Comparison of ENCODE assay signal across 26 mouse cellular contexts in genomic region chr14:59695160-59695559, GRCm38 (mm10).
DNase-seq lines count a peak whose midpoint lies in the region; TF ChIP-seq lines count a peak whose summit lies in the region.
"Had no signal": no experiment of that assay in that cellular context is flagged by ENCODE, and none has a peak within 500 bp of the region (broad histone marks: within the 10 kb centered on the region; RNA-seq: fewer than 3 reads in every experiment).

No protein-coding gene starts in this region.

- in situ Hi-C loops in CH12.LX (cut with MboI; ENCODE audit: low pct_ligation_motif_present, low pct_unique_long_range_greater_than_20kb, low sequenced_read_pairs): no loop called here

- H3K4me2 ChIP-seq in CH12.LX (ENCODE audit: insufficient read depth, low read depth, poor library complexity, severe bottlenecking): peak overlapping the region; percentile 4; the same call in 1 of the 2 replicates
- H3K4me2 ChIP-seq: heart, embryonic 13.5 days; hindbrain, embryonic 14.5 days; intestine, embryonic 15.5 days had no signal

- H3K4me1 ChIP-seq in CH12.LX (ENCODE audit: control insufficient read depth in 1 of 2, insufficient read depth in 2 of 2): peaks cover 12 to 24% of the 10 kb centered on the region in 2 experiments

- no peak overlapping the region for H3K9ac ChIP-seq in CH12.LX (ENCODE audit: insufficient read depth, low read depth)
- H3K9ac ChIP-seq: forebrain, postnatal 0 days; heart, embryonic 13.5 days; hindbrain, embryonic 14.5 days; intestine, embryonic 15.5 days had no signal

- no peak for TF ChIP-seq RAD21 in CH12.LX (IDR thresholded peaks at IDR 0.05; ENCODE audit: low read depth, low read length)

- H3K36me3 ChIP-seq in CH12.LX (replicated peaks in 1 of 2; ENCODE audit: control insufficient read depth in 1 of 2, insufficient read depth in 1 of 2, low read length in 1 of 2): no peaks in the 10 kb centered on the region
- H3K36me3 ChIP-seq: G1E; heart, embryonic 10.5 days; heart, embryonic 13.5 days; intestine, embryonic 15.5 days had no signal

- no peak for TF ChIP-seq POLR2A in CH12.LX (IDR thresholded peaks at IDR 0.05; ENCODE audit: low read depth, low read length)

- peak; percentile 88 for TF ChIP-seq EP300 in CH12.LX (IDR thresholded peaks at IDR 0.05; ENCODE audit: low read length)

- dilution Hi-C loops in CH12.LX (cut with MboI; ENCODE audit: extremely low pct_ligation_motif_present, extremely low pct_unique_long_range_greater_than_20kb, low sequenced_read_pairs): no loop called here

- H3K27ac ChIP-seq in CH12.LX (ENCODE audit: insufficient read depth, low read depth): no peak overlapping the region
- H3K27ac ChIP-seq: gastrocnemius, adult 2 months; heart, adult 2 months; heart, embryonic 10.5 days; heart, embryonic 13.5 days; hindbrain, embryonic 14.5 days; hindbrain, postnatal 0 days; intestine, embryonic 15.5 days had no signal

- H3K79me2 ChIP-seq in CH12.LX (replicated peaks; ENCODE audit: control insufficient read depth, extremely low read depth, insufficient read depth, poor library complexity, severe bottlenecking): no peaks in the 10 kb centered on the region

- DNase-seq in CD4-positive helper T cell, adult 2 months (ENCODE audit: low read depth, low spot score): peak; percentile 34
- DNase-seq in CH12.LX (ENCODE audit: extremely low read depth) (peak; percentile 52), MN1 (ENCODE audit: low spot score) (no peak)
- DNase-seq in induced T-regulatory cell, adult 2 months (ENCODE audit: low read depth): peak; percentile 54
- DNase-seq in naive thymus-derived CD4-positive, alpha-beta T cell, adult 2 months (ENCODE audit: low read depth): peak; percentile 36
- no peak for DNase-seq in lung, adult 18-20 months
- no peak for DNase-seq in heart, adult 18-20 months
- no peak for DNase-seq in lung, postnatal 14 days
- DNase-seq: adrenal gland, adult 8-10 months; adrenal gland, postnatal 36 days; cerebellum, adult 18-20 months; cerebellum, adult 9-10 months; cerebellum, postnatal 25 days; forebrain, postnatal 0 days; gastrocnemius, adult 2 months; gastrocnemius, postnatal 14 days; heart, adult 2 months; heart, postnatal 14 days; heart, postnatal 4 days; kidney, adult 11 months had no signal

- H3K27me3 ChIP-seq in CH12.LX (replicated peaks): no peaks in the 10 kb centered on the region
- H3K27me3 ChIP-seq: heart, embryonic 13.5 days; intestine, embryonic 15.5 days had no signal

- no peak for TF ChIP-seq CTCF in CH12.LX (conservative IDR thresholded peaks at IDR 0.05 in 1 of 2, IDR thresholded peaks at IDR 0.05 in 1 of 2; ENCODE audit: low read depth in 2 of 2, low read length in 2 of 2)

- no peak overlapping the region for H3K4me3 ChIP-seq in CH12.LX (replicated peaks in 1 of 3; ENCODE audit: low read depth in 2 of 3, low read length in 2 of 3, poor library complexity in 1 of 3)
- H3K4me3 ChIP-seq: gastrocnemius, adult 2 months; heart, adult 2 months; heart, embryonic 10.5 days; heart, embryonic 13.5 days; intestine, embryonic 15.5 days had no signal

- no peaks in the 10 kb centered on the region for H3K9me3 ChIP-seq in CH12.LX (replicated peaks; ENCODE audit: low read length)
- H3K9me3 ChIP-seq: heart, embryonic 10.5 days; heart, embryonic 13.5 days; intestine, embryonic 15.5 days had no signal

TF ChIP-seq in CH12.LX, 34 proteins besides CTCF, POLR2A, EP300 and RAD21:
- 0 out of 2 replicates have a peak, but pooled peaks have one; percentile 20 for TF ChIP-seq MYC (IDR thresholded peaks at IDR 0.05; ENCODE audit: low read depth, low read length)
- peak; percentile 65; the same call in 1 of the 2 replicates for TF ChIP-seq IRF4 (IDR thresholded peaks at IDR 0.05; ENCODE audit: low read depth, low read length)
- TF ChIP-seq ETS1 (conservative IDR thresholded peaks at IDR 0.05; ENCODE audit: low read depth, low read length): peak; percentile 76
- TF ChIP-seq MXI1 (IDR thresholded peaks at IDR 0.05; ENCODE audit: low read depth, low read length): no peak
- TF ChIP-seq ZNF384 (IDR thresholded peaks at IDR 0.05; ENCODE audit: low read depth, low read length): peak; percentile 5; the same call in 1 of the 2 replicates
- 0 out of 2 replicates have a peak, but pooled peaks have one; percentile 16 for TF ChIP-seq TCF12 (IDR thresholded peaks at IDR 0.05; ENCODE audit: low read depth, low read length)
- TF ChIP-seq BHLHE40 (IDR thresholded peaks at IDR 0.05; ENCODE audit: low read depth, low read length): peak; percentile 91
- TF ChIP-seq MEF2A (IDR thresholded peaks at IDR 0.05; ENCODE audit: borderline replicate concordance, low read depth, low read length): peak; percentile 42; the same call in 1 of the 2 replicates
- no peak for TF ChIP-seq MAFK (IDR thresholded peaks at IDR 0.05; ENCODE audit: insufficient replicate concordance, low read length)

Comparison
In these comparisons a context has a peak if more than half of its experiments do, and no peak if none do; other contexts are left out.
1. DNase-seq: peak in CD4-positive helper T cell, adult 2 months (single experiment), CH12.LX (single experiment), induced T-regulatory cell, adult 2 months (single experiment) and naive thymus-derived CD4-positive, alpha-beta T cell, adult 2 months (single experiment); none in MN1 (single experiment), lung, adult 18-20 months (0 of 2), heart, adult 18-20 months (0 of 2) and lung, postnatal 14 days (single experiment).